Mouse (Mus musculus) kidney, adult 18-20 months (tissue): ENCODE measurements around the gene Pgap3.
"Not testable (repeated sequence)": the region's sequence is repeated elsewhere in the genome, so short reads cannot be mapped to it uniquely, and the experiment has no call there.

Source experiments
- DNase-seq: peaks from one replicate; pipeline ENCODE4 v3.0.0; 2021

Pgap3 gene

GRCm38 (mm10) chr11:98412273-98412796 is 12.0 kb upstream of the Pgap3 start, which contains the start of gene Erbb2:
Erbb2 (plus strand) TSS chr11:98412470.
- DNase-seq: peak; percentile 81

GRCm38 (mm10) chr11:98409341-98409822 is 9.1 kb upstream of the Pgap3 start:
- DNase-seq: peak; percentile 64

- DNase-seq: peak; percentile 86
Observed at GRCm38 (mm10) chr11:98408872-98409271, 8.6 kb upstream of the Pgap3 start.

DNA sequence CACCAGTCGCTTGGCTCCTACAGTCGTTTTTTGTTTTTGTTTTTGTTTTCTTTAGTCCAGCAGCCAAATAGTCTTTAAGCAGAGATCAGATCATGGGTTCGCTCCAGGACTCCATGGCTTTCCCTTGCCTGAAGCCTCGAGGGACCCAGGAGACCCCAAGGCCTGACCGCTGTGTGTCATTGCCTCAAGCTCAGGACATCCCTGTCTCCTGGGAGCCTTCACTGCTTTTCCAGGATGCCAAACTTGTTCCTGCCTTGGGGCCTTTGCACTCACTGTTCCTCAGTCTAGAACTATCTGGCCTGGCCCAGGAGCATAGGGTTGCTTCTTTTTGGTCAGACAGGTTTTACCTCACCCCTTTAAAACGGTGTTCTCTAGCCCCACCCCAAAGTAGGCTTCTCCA is 6.3 kb upstream of the Pgap3 start:
- no peak for DNase-seq

DNA sequence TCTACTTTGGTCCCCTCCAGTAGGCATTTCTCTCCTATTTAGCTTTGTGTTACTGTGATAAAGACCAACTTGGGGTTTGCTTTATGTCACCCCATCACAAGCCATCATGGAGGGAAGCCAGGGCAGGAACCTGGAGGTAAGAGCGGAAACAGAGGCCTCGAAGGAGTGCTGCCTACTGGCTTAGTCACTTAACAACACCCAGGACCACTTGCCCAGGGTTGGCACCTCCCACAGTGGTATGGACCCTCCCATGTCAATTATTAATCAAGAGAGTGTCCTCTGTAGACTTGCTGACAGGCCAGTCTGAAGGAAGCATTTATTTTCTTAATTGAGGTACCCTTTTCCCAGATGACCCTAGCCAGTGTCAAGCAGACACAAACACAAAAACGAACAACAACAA is 526 bp upstream of the Pgap3 start:
- peak; percentile 63 for DNase-seq

- no peak for DNase-seq
Observed at GRCm38 (mm10) chr11:98397946-98398345, 2.3 kb downstream of the Pgap3 start.

DNA sequence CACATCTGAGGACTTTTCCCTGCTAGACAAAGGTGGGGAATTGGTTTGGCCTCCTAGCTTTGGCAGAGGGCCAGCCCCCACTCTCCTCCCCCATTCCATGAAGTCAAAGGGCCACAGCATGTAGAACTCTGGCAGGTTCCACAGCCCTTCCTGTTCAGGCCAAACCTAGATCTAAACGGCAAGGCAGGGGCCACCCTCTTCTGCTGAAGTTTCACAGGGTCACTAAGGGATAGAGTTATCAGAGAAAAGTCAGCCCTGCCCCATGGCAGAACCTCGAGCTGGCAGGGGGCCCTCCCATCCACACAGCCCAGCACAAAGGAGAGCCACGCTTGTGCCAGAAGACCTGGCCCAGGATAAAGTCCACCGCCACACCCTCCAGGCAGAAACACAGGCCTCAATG is 5.2 kb downstream of the Pgap3 start:
- peak; percentile 78 for DNase-seq

- peak; percentile 38 for DNase-seq
Observed at GRCm38 (mm10) chr11:98394301-98394700, 6.0 kb downstream of the Pgap3 start.

DNA sequence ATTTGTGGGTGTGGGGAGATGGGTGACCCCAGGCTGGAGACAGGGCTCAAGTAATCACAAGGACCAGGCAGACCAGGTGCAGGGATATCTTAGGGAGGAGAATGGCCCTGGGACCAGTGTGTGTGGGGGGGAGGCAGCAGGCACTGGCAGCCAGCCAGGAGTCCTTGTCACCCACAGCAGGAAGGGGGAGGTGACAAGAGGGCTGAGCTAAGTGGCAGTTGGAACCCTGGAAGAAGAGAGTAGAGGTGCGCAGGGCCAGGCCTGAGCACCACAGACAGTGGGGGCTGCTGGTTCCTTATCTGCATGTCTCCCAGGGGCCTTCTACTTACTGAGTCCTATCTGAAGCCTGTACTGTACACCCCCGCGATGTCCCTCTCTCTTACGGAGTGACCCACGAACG is 7.0 kb downstream of the Pgap3 start:
- DNase-seq: no peak

DNA sequence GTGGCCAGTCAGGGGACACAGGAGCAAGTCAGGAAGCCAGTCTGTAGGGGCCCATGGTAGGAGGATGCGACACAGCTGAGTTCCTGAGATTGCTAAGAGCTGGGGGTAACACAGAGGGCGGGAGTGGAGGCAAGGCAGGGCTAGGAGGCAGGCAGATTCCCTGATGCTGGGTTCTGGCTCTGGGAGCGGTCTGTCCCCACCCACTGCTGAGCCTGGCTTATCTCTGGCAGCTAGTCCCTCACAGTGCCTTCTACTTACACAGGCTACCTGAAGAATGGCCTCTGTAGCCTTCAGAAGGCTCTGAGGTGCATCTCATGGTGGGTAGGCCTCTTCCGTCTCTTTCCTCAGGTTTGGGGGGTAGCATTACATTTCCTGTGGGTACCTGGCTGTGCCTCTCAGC is 7.6 kb downstream of the Pgap3 start:
- no peak for DNase-seq

DNA sequence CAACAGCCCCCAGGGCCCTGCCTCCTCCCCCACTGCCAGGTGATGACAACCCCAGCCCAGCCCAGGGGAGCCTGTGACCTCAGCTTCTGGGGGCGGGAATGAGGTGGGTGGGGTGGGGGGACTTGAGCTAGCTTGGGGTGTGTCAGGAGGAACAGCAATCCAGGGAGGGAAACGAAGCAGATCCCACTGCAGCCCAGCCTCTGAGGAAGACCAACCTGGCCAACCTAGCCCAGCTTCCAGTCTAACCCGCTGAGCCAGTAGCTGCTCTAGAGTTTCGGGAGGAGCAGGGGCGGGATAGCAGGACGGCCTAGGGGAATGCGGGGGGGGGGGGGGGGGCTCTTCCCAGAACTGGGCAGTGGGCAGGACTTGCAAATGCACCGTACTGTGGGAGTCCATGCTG is 8.3 kb downstream of the Pgap3 start:
- DNase-seq: no peak

DNA sequence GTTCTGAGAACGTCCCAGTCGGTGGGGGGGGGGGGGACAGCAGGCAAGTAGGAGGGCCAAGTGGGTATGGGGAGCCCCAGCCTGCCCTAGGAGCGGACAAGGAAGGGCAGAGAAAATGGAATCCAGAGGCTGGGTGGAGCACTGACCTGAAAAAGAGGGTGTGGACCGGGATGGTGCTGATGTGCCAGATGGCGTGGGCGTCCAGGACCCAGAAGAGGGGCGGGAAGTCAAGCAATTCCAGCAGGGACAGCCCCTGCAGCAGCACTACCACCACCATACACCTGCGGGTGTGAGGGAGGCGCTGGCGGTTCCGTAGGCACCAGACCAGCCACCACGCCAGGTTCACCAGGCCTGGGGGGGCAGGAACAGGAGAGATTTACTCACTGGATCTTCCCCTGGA is 10.1 kb downstream of the Pgap3 start:
- DNase-seq: no peak

DNA sequence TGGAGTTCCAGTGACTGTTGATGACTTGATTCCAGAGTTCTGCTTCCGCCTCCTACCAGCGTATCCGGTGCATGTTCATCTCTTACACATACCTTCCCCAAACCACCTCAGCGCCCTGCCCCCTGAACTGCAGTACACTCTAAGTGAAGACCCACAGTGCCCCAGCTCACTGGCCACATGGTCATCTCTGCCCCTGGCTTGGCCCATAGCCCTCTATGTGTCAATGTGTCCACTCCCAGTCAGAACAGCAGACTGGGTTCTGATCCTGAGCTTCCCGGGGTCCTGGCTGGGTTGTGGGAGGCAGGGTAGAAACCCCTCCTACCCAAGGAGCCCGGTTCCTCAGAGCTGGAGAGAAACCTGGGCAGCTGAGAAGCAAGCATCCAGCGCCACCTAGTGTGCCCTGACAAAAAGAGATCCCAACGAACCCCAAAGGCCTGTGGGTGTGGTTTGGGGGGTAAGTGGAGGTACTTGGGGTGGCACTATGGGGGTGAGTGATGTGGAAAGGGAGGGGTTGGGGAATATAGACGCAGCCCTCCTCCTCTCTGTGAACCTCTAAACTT is 11.0 kb downstream of the Pgap3 start:
- peak; percentile 72 for DNase-seq

GRCm38 (mm10) chr11:98388282-98388681 is 12.0 kb downstream of the Pgap3 start:
- peak; percentile 33 for DNase-seq

GRCm38 (mm10) chr11:98387056-98387577 is 13.2 kb downstream of the Pgap3 start:
- no peak for DNase-seq

GRCm38 (mm10) chr11:98386596-98386995 is 13.7 kb downstream of the Pgap3 start:
- no peak for DNase-seq

GRCm38 (mm10) chr11:98385638-98386585 is 14.4 kb downstream of the Pgap3 start, which contains the start of gene Pnmt:
Pnmt (plus strand) TSS chr11:98386450.
- no peak for DNase-seq

DNA sequence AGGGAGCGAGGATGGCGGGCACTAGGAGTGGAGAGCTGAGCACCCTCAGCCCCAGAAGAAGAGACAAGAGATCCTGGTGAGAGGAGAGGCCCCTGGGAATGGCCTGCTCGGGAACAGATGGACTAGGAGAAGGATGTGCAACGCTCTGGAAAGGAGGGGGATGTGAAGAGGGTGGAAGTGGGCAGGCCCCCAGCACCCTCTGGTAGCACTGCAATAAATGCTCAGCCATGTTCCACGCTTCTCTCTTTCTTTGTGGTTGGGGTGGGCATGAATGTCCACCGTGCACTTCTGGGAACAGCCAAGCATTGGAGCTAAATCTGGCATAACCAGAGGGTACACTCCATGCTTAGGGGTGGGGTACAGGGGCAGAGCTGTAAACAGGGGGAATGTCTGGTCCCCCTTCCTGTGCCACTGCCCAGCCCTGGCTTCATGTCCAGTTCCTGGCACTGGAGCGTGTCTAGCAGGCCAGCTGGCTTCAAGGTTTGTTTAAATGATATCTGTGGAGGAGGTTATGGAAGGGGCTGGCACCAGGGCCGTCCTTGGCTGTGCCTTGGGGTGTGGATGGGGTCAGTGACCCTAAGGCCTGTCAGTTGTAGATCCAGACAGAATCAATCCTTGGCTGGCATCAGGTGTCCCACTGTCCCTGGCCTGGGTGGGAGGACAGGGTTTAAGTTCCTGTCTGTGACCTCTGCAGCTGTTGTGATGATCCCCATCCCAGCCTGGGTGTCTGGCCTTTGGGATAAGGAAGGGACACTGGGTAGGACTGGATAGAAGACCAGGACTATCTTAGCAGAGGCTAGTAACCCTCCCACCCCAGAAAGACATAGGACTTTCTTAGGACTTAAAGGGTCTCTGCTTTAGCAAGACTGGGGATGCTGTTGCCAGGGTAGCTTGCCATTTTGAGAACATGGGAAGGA is 15.3 kb downstream of the Pgap3 start:
- DNase-seq: no peak

DNA sequence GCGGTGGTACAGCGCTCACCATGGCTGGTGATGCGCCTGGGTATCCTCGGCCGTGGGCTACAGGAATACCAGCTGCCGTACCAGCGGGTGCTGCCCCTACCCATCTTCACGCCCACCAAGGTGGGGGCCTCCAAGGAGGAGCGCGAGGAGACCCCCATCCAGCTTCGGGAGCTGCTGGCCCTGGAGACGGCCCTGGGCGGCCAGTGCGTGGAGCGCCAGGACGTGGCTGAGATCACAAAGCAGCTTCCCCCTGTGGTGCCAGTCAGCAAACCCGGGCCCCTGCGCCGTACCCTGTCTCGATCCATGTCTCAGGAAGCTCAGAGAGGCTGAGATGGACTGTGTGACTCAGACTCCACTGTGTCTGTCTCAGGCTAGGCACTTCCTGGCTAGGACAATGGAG is 16.1 kb downstream of the Pgap3 start:
- no peak for DNase-seq

DNA sequence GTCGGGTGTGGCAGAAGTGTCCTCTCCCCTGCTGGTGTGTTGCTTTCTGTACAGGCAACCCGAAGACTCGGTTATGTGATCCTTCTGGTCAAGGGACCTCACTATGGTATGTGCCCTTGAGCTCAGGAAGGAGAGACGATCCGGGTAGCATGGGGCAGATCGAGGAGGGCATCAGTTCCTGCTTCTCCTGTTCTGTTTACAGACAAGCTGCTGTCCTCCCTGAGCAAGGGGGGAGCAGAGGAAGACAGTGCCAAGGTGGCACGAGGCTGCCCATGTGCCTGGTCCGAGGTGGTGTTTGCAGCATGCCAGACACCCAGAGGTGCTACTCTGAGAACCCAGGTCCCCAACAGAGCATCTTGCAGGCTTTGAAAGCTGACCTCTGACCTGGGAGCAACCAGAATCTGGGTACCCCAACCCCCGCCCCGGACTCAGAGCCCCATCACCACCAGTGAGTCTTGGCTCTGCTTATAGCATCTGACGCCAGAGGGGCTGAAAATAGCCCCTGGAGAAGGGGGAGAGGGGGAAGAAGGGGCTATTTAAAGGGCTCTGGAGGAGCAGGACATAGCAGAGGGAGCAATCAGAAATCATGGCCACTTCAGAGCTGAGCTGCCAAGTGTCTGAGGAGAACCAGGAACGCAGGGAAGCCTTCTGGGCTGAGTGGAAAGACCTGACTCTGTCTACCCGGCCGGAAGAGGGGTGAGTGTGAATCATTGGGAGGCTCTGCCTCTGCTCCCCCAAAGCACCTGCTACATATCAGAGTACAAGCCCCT is 16.8 kb downstream of the Pgap3 start, which contains the start of gene Tcap:
TSS of gene Tcap (plus strand) at position 551 of the 770 bp plus-strand sequence.
- DNase-seq: no peak

DNA sequence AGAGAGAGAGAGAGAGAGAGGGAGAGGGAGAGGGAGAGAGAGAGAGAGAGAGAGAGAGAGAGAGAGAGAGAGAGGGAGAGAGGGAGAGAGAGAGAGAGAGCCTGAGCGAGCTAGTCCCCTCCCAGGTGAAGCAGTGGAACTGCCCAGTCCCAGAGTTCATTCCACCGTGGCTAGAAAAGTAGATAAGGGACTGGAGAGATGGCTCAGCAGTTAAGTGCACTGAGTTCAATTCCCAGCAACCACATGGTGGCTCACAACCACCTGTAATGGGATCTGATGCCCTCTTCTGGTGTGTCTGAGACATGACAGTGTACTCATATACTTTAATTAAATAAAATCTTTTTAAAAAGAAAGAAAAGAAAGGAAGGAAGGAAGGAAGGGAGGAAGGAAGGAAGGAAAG is 17.9 kb downstream of the Pgap3 start:
- not testable (repeated sequence) for DNase-seq

DNA sequence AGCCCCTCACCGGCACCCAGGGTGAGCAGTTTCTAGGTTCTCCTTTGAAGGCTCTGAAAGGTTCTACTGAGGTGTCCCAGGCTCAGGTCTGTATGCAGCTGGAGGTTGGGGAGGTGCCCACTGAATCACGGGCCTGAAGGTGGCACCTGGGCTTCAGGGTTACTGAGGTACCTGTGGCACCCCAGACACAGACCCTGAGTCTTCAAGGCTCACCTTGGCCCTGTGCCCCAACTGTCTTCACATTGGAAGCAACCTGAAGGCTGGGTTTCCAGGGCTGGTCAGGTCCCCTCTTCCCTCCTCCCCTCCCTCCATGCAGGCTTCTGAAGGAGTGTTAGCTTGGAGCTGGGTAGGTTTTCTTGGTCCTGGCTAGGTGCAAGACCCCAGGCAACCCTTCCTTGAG is 18.6 kb downstream of the Pgap3 start:
- no peak for DNase-seq
